Mouse (Mus musculus): Measurements from ENCODE around the gene Tns4. TPM values are rescaled to one million over a fixed set of nuclear protein-coding genes. Genes with fewer than 3 reads are reported as not detected.

Gene Tns4
- polyA plus RNA-seq, 1 experiment: 0.11 TPM

- H3K79me2 ChIP-seq (ENCODE audit: control insufficient read depth, insufficient read depth): no peaks in the 10 kb centered on the region
- H3ac ChIP-seq (ENCODE audit: control insufficient read depth, insufficient read length): no peak overlapping the region
- no peak overlapping the region for H3K4me3 ChIP-seq
- H3K4me2 ChIP-seq (ENCODE audit: low read depth): no peak overlapping the region
- TF ChIP-seq MYOG (IDR thresholded peaks at IDR 0.05; ENCODE audit: control insufficient read depth in 1 of 3, insufficient read depth in 1 of 3, insufficient read length in 2 of 3, low read depth in 2 of 3): no peak
- TF ChIP-seq TCF12 (IDR thresholded peaks at IDR 0.05; ENCODE audit: insufficient read depth, poor library complexity, severe bottlenecking): no peak
- no peak for TF ChIP-seq MAX (IDR thresholded peaks at IDR 0.05; ENCODE audit: low read depth)
- no peak for TF ChIP-seq USF1 (IDR thresholded peaks at IDR 0.05; ENCODE audit: low read depth)
- TF ChIP-seq REST (IDR thresholded peaks at IDR 0.05; ENCODE audit: insufficient read depth, insufficient read length): no peak
- no peak for TF ChIP-seq POLR2AphosphoS2 (IDR thresholded peaks at IDR 0.05; ENCODE audit: insufficient read length, low read depth)
- no peak for TF ChIP-seq TCF3 (IDR thresholded peaks at IDR 0.05; ENCODE audit: insufficient read length, low read depth)
- TF ChIP-seq CEBPB (IDR thresholded peaks at IDR 0.05; ENCODE audit: insufficient read depth, poor library complexity, severe bottlenecking): no peak
- H3K27me3 ChIP-seq (ENCODE audit: control insufficient read depth, insufficient read depth, insufficient read length): no peaks in the 10 kb centered on the region
- H3K36me3 ChIP-seq (ENCODE audit: control insufficient read depth, insufficient read depth): no peaks in the 10 kb centered on the region
Observed at GRCm38 (mm10) chr11:99084366-99084765, 4.7 kb downstream of the Tns4 start.

GRCm38 (mm10) chr11:99083516-99083915, 5.6 kb downstream of the Tns4 start:
- TF ChIP-seq E2F4 (IDR thresholded peaks at IDR 0.05; ENCODE audit: insufficient read depth): no peak
- TF ChIP-seq POLR2A (IDR thresholded peaks at IDR 0.05; ENCODE audit: insufficient read length, low read depth): no peak
- no peak for TF ChIP-seq CEBPB (IDR thresholded peaks at IDR 0.05; ENCODE audit: insufficient read depth, poor library complexity, severe bottlenecking)
- no peak for TF ChIP-seq MYOD1 (IDR thresholded peaks at IDR 0.05; ENCODE audit: control insufficient read depth in 1 of 3, insufficient read length in 2 of 3, low read depth in 2 of 3)
- TF ChIP-seq MYOG (IDR thresholded peaks at IDR 0.05; ENCODE audit: control insufficient read depth in 1 of 3, insufficient read depth in 1 of 3, insufficient read length in 2 of 3, low read depth in 2 of 3): no peak
- no peak for TF ChIP-seq TCF12 (IDR thresholded peaks at IDR 0.05; ENCODE audit: insufficient read depth, poor library complexity, severe bottlenecking)
- TF ChIP-seq POLR2AphosphoS2 (IDR thresholded peaks at IDR 0.05; ENCODE audit: insufficient read length, low read depth): no peak
- TF ChIP-seq SRF (IDR thresholded peaks at IDR 0.05; ENCODE audit: control insufficient read depth, insufficient read length, low read depth): no peak
- no peak for TF ChIP-seq REST (IDR thresholded peaks at IDR 0.05; ENCODE audit: insufficient read depth, insufficient read length)
- TF ChIP-seq USF1 (IDR thresholded peaks at IDR 0.05; ENCODE audit: low read depth): no peak
- TF ChIP-seq MAX (IDR thresholded peaks at IDR 0.05; ENCODE audit: low read depth): no peak
- TF ChIP-seq TCF3 (IDR thresholded peaks at IDR 0.05; ENCODE audit: insufficient read length, low read depth): no peak
- Histone ChIP-seq H3ac (ENCODE audit: control insufficient read depth, insufficient read length) (no peak overlapping the region), H3K79me2 (ENCODE audit: control insufficient read depth, insufficient read depth) (no peaks in the 10 kb centered on the region), H3K4me3 (no peak overlapping the region), H3K36me3 (ENCODE audit: control insufficient read depth, insufficient read depth) (no peaks in the 10 kb centered on the region), H3K27me3 (ENCODE audit: control insufficient read depth, insufficient read depth, insufficient read length) (no peaks in the 10 kb centered on the region), H3K4me2 (ENCODE audit: low read depth) (no peak overlapping the region)

GRCm38 (mm10) chr11:99082098-99082497, 7.0 kb downstream of the Tns4 start:
- Histone ChIP-seq H3K79me2 (ENCODE audit: control insufficient read depth, insufficient read depth) (no peaks in the 10 kb centered on the region), H3K4me3 (no peak overlapping the region), H3K36me3 (ENCODE audit: control insufficient read depth, insufficient read depth) (no peaks in the 10 kb centered on the region), H3K27me3 (ENCODE audit: control insufficient read depth, insufficient read depth, insufficient read length) (no peaks in the 10 kb centered on the region), H3ac (ENCODE audit: control insufficient read depth, insufficient read length) (no peak overlapping the region), H3K4me2 (ENCODE audit: low read depth) (peak overlapping the region; percentile 18)
- TF ChIP-seq POLR2AphosphoS2 (IDR thresholded peaks at IDR 0.05; ENCODE audit: insufficient read length, low read depth) (no peak), MYOG (IDR thresholded peaks at IDR 0.05; ENCODE audit: control insufficient read depth in 1 of 3, insufficient read depth in 1 of 3, insufficient read length in 2 of 3, low read depth in 2 of 3) (no peak), REST (IDR thresholded peaks at IDR 0.05; ENCODE audit: insufficient read depth, insufficient read length) (no peak), USF1 (IDR thresholded peaks at IDR 0.05; ENCODE audit: low read depth) (no peak), E2F4 (IDR thresholded peaks at IDR 0.05; ENCODE audit: insufficient read depth) (no peak), CEBPB (IDR thresholded peaks at IDR 0.05; ENCODE audit: insufficient read depth, poor library complexity, severe bottlenecking) (no peak), SRF (IDR thresholded peaks at IDR 0.05; ENCODE audit: control insufficient read depth, insufficient read length, low read depth) (no peak), POLR2A (IDR thresholded peaks at IDR 0.05; ENCODE audit: insufficient read length, low read depth) (no peak), TCF12 (IDR thresholded peaks at IDR 0.05; ENCODE audit: insufficient read depth, poor library complexity, severe bottlenecking) (no peak), MYOD1 (IDR thresholded peaks at IDR 0.05; ENCODE audit: control insufficient read depth in 1 of 3, insufficient read length in 2 of 3, low read depth in 2 of 3) (no peak), TCF3 (IDR thresholded peaks at IDR 0.05; ENCODE audit: insufficient read length, low read depth) (no peak), MAX (IDR thresholded peaks at IDR 0.05; ENCODE audit: low read depth) (no peak)

- no peak for TF ChIP-seq MYOG (IDR thresholded peaks at IDR 0.05; ENCODE audit: control insufficient read depth in 1 of 3, insufficient read depth in 1 of 3, insufficient read length in 2 of 3, low read depth in 2 of 3)
- peak; percentile 74; the same call in 1 of the 2 replicates for TF ChIP-seq CEBPB (IDR thresholded peaks at IDR 0.05; ENCODE audit: insufficient read depth, poor library complexity, severe bottlenecking)
- H3K4me2 ChIP-seq (ENCODE audit: low read depth): peak overlapping the region; percentile 0
- H3K79me2 ChIP-seq (ENCODE audit: control insufficient read depth, insufficient read depth): no peaks in the 10 kb centered on the region
- no peaks in the 10 kb centered on the region for H3K27me3 ChIP-seq (ENCODE audit: control insufficient read depth, insufficient read depth, insufficient read length)
- no peak overlapping the region for H3ac ChIP-seq (ENCODE audit: control insufficient read depth, insufficient read length)
- H3K36me3 ChIP-seq (ENCODE audit: control insufficient read depth, insufficient read depth): no peaks in the 10 kb centered on the region
- H3K4me3 ChIP-seq: no peak overlapping the region
Observed at GRCm38 (mm10) chr11:99081566-99081965, 7.5 kb downstream of the Tns4 start.

- no peak for TF ChIP-seq TCF12 (IDR thresholded peaks at IDR 0.05; ENCODE audit: insufficient read depth, poor library complexity, severe bottlenecking)
- no peak for TF ChIP-seq E2F4 (IDR thresholded peaks at IDR 0.05; ENCODE audit: insufficient read depth)
- no peak for TF ChIP-seq POLR2A (IDR thresholded peaks at IDR 0.05; ENCODE audit: insufficient read length, low read depth)
- no peak for TF ChIP-seq MYOG (IDR thresholded peaks at IDR 0.05; ENCODE audit: control insufficient read depth in 1 of 3, insufficient read depth in 1 of 3, insufficient read length in 2 of 3, low read depth in 2 of 3)
- TF ChIP-seq SRF (IDR thresholded peaks at IDR 0.05; ENCODE audit: control insufficient read depth, insufficient read length, low read depth): no peak
- TF ChIP-seq USF1 (IDR thresholded peaks at IDR 0.05; ENCODE audit: low read depth): no peak
- no peak for TF ChIP-seq MAX (IDR thresholded peaks at IDR 0.05; ENCODE audit: low read depth)
- no peak for TF ChIP-seq TCF3 (IDR thresholded peaks at IDR 0.05; ENCODE audit: insufficient read length, low read depth)
- no peak for TF ChIP-seq MYOD1 (IDR thresholded peaks at IDR 0.05; ENCODE audit: control insufficient read depth in 1 of 3, insufficient read length in 2 of 3, low read depth in 2 of 3)
- TF ChIP-seq CEBPB (IDR thresholded peaks at IDR 0.05; ENCODE audit: insufficient read depth, poor library complexity, severe bottlenecking): no peak
- TF ChIP-seq POLR2AphosphoS2 (IDR thresholded peaks at IDR 0.05; ENCODE audit: insufficient read length, low read depth): no peak
- no peak for TF ChIP-seq REST (IDR thresholded peaks at IDR 0.05; ENCODE audit: insufficient read depth, insufficient read length)
- Histone ChIP-seq H3K27me3 (ENCODE audit: control insufficient read depth, insufficient read depth, insufficient read length) (no peaks in the 10 kb centered on the region), H3K4me3 (no peak overlapping the region), H3K79me2 (ENCODE audit: control insufficient read depth, insufficient read depth) (no peaks in the 10 kb centered on the region), H3K36me3 (ENCODE audit: control insufficient read depth, insufficient read depth) (no peaks in the 10 kb centered on the region), H3ac (ENCODE audit: control insufficient read depth, insufficient read length) (no peak overlapping the region), H3K4me2 (ENCODE audit: low read depth) (peak overlapping the region; percentile 0)
Observed at GRCm38 (mm10) chr11:99080902-99081543, 8.1 kb downstream of the Tns4 start.
